Mouse (Mus musculus) lung, embryonic 16.5 days (tissue): ENCODE measurements around the gene Ephb2. TPM values are rescaled to one million over a fixed set of nuclear protein-coding genes. Genes with fewer than 3 reads are reported as not detected.

Experiments used
- ATAC-seq: fragments of 200-750 bp; cut with Nextera tagmentation; 2 replicates; pipeline ENCODE4 v1.8.0; 2017; ENCODE audit warnings: low read depth, mild to moderate bottlenecking, moderate library complexity
- H3K27ac ChIP-seq: fragments of 300-500 bp; sonication (generic); 2 replicates; pipeline ENCODE4 v1.5.1; 2014; ENCODE audit warnings: mild to moderate bottlenecking, control low read depth, low read length
- H3K27me3 ChIP-seq: fragments of 300-500 bp; sonication (generic); 2 replicates; pipeline ENCODE4 v1.6.1; 2014; ENCODE audit warnings: low read depth, low read length, mixed read lengths; ENCODE audit not compliant: control insufficient read depth, insufficient read depth
- H3K36me3 ChIP-seq: fragments of 300-500 bp; sonication (generic); 2 replicates; pipeline ENCODE4 v1.6.1; 2014; ENCODE audit warnings: low read length; ENCODE audit not compliant: control insufficient read depth, insufficient read depth
- H3K4me1 ChIP-seq: fragments of 300-500 bp; sonication (generic); replicated peaks from 2 replicates; pipeline ENCODE4 v1.6.1; 2014; ENCODE audit warnings: low read length, mixed read lengths; ENCODE audit not compliant: control insufficient read depth, insufficient read depth
- H3K4me2 ChIP-seq: fragments of 300-500 bp; sonication (generic); 2 replicates; pipeline ENCODE4 v1.6.1; 2014; ENCODE audit warnings: low read depth, low read length, control low read depth
- H3K4me3 ChIP-seq: fragments of 300-500 bp; sonication (generic); 2 replicates; pipeline ENCODE4 v1.5.1; 2014; ENCODE audit warnings: mild to moderate bottlenecking, low read length, control low read depth
- H3K9ac ChIP-seq: fragments of 300-500 bp; sonication (generic); 2 replicates; pipeline ENCODE4 v1.6.1; 2014; ENCODE audit warnings: low read length, control low read depth
- H3K9me3 ChIP-seq: fragments of 300-500 bp; sonication (generic); 2 replicates; pipeline ENCODE4 v1.6.1; 2016; ENCODE audit warnings: low read length; ENCODE audit not compliant: control insufficient read depth
- WGBS: fragments of 180-500 bp; shearing (Covaris S2); extraction: QIAGEN DNeasy Blood & Tissue Kit; methylation state at CpG from one replicate; pipeline ENCODE4 v1.1.7; 2014; 5-methylcytosine and 5-hydroxymethylcytosine counted together
- polyA plus RNA-seq: library from polyadenylated mRNA; unstranded; fragments of >200 nt; fragmentation: Nextera tagmentation; extraction: Ambion mirVana; gene quantifications from 2 replicates; pipeline ENCODE4 v1.2.1, GENCODE M21; 2015

Gene Ephb2
- polyA plus RNA-seq, 1 experiment from 2014 or later: 1.5 TPM

DNA sequence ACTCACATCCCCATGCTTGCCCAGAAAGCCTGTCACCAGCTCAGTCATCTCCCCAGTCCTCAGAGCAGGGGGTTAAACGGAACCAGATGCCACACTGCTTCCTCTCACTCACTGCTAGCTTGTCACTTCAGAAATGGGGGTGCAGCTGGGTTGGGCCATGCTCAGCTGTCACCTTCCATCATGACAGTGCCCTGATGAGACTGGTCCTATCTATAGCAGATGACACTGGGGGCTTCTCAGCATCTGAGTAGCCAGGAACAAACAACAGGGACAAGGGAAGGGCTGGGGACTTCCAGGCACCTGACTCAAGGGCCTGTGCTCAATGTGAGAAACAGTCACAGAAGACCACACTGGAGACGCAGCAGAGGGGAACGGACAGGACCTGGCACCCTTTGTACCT, 122.4 kb downstream of the Ephb2 start:
- Histone ChIP-seq H3K9me3 (no peaks in the 10 kb centered on the region), H3K4me1 (peaks cover 11% of the 10 kb centered on the region; the same call in 1 of the 2 replicates), H3K4me2 (no peak overlapping the region), H3K36me3 (no peaks in the 10 kb centered on the region), H3K27ac (no peak overlapping the region), H3K9ac (no peak overlapping the region), H3K4me3 (no peak overlapping the region), H3K27me3 (no peaks in the 10 kb centered on the region)
- WGBS: 63% methylated on average over 3 of the region's 3 CpGs
- ATAC-seq: no peak

GRCm38 (mm10) chr4:136711985-136712768, 123.6 kb downstream of the Ephb2 start:
- H3K4me2 ChIP-seq: peak overlapping the region; percentile 10; the same call in 1 of the 2 replicates
- 27% methylated on average over 20 of the region's 20 CpGs for WGBS
- H3K9ac ChIP-seq: no peak overlapping the region
- H3K4me3 ChIP-seq: no peak overlapping the region
- peak; percentile 89 for ATAC-seq
- H3K27ac ChIP-seq: no peak overlapping the region
- H3K9me3 ChIP-seq: no peaks in the 10 kb centered on the region
- H3K36me3 ChIP-seq: no peaks in the 10 kb centered on the region
- H3K4me1 ChIP-seq: peaks cover 11% of the 10 kb centered on the region; the same call in 1 of the 2 replicates
- no peaks in the 10 kb centered on the region for H3K27me3 ChIP-seq

- Histone ChIP-seq H3K4me1 (peaks cover 11% of the 10 kb centered on the region; the same call in 1 of the 2 replicates), H3K27ac (no peak overlapping the region), H3K4me3 (no peak overlapping the region), H3K27me3 (no peaks in the 10 kb centered on the region), H3K9me3 (no peaks in the 10 kb centered on the region), H3K4me2 (no peak overlapping the region), H3K9ac (no peak overlapping the region), H3K36me3 (no peaks in the 10 kb centered on the region)
- ATAC-seq: no peak
- 98% methylated on average over 9 of the region's 9 CpGs for WGBS
Observed at GRCm38 (mm10) chr4:136710345-136710744, 125.4 kb downstream of the Ephb2 start.

- WGBS: 76% methylated on average over 2 of the region's 2 CpGs
- Histone ChIP-seq H3K9me3 (no peaks in the 10 kb centered on the region), H3K36me3 (no peaks in the 10 kb centered on the region), H3K27ac (no peak overlapping the region), H3K4me1 (peaks cover 11% of the 10 kb centered on the region; the same call in 1 of the 2 replicates), H3K4me2 (no peak overlapping the region), H3K4me3 (no peak overlapping the region), H3K27me3 (no peaks in the 10 kb centered on the region), H3K9ac (no peak overlapping the region)
- ATAC-seq: no peak
Observed at GRCm38 (mm10) chr4:136708956-136709355, 126.8 kb downstream of the Ephb2 start.

- Histone ChIP-seq H3K27me3 (no peaks in the 10 kb centered on the region), H3K4me1 (peaks cover 3% of the 10 kb centered on the region; the same call in 1 of the 2 replicates), H3K9me3 (no peaks in the 10 kb centered on the region), H3K36me3 (no peaks in the 10 kb centered on the region), H3K4me3 (no peak overlapping the region), H3K4me2 (no peak overlapping the region), H3K9ac (no peak overlapping the region), H3K27ac (no peak overlapping the region)
- WGBS: 65% methylated on average over 4 of the region's 4 CpGs
- ATAC-seq: no peak
Observed at GRCm38 (mm10) chr4:136706696-136707095, 129.1 kb downstream of the Ephb2 start.

- Histone ChIP-seq H3K27ac (no peak overlapping the region), H3K27me3 (no peaks in the 10 kb centered on the region), H3K36me3 (no peaks in the 10 kb centered on the region), H3K4me1 (0 out of 2 replicates have a peak, but pooled peaks cover 2% of the 10 kb centered on the region), H3K9me3 (no peaks in the 10 kb centered on the region), H3K4me2 (no peak overlapping the region), H3K4me3 (no peak overlapping the region), H3K9ac (no peak overlapping the region)
- no peak for ATAC-seq
- 78% methylated on average over 5 of the region's 5 CpGs for WGBS
Observed at GRCm38 (mm10) chr4:136705091-136705490, 130.7 kb downstream of the Ephb2 start.

DNA sequence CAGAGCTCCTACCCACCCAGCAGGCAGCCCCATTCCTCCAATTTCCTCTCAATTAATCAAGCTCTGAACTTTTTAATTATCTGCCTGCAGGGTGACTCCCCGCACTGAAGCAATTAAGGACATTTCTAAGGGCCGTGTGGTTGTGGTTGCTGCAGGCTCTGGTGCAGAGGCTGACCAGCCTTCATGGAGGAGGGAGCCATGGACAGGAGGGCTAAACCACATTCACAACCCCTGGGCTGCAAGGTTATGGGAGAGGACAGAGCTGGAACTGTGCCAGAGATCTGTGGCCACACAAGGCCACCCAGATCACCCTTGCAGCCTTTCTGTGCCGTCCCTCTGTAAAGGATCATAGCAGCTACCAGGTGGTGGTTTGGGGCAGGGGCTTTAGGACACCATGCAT, 131.2 kb downstream of the Ephb2 start:
- Histone ChIP-seq H3K9ac (no peak overlapping the region), H3K4me1 (0 out of 2 replicates have a peak, but pooled peaks cover 2% of the 10 kb centered on the region)
- ATAC-seq: no peak

DNA sequence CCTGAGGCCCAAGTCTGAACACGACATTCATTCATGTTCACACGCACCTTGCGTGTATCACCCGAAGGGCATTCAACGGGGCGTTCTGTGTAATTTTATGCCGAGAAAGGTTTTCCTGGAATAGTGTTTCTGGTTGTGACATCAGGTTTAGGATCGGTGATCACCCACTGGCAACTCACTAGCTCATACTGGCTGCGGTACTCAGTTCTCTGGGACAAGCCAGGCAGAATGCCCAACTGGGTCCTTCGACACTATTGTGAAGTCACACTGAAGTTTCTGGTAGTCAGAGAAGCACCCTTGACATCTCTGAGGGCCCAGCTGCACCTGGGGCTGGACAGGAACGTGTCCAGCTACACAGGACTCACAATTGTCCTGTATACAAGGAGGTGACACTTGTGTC, 132.4 kb downstream of the Ephb2 start:
- Histone ChIP-seq H3K27me3 (no peaks in the 10 kb centered on the region), H3K36me3 (no peaks in the 10 kb centered on the region), H3K4me3 (no peak overlapping the region), H3K27ac (no peak overlapping the region), H3K9me3 (no peaks in the 10 kb centered on the region), H3K4me2 (no peak overlapping the region), H3K4me1 (0 out of 2 replicates have a peak, but pooled peaks cover 2% of the 10 kb centered on the region), H3K9ac (no peak overlapping the region)
- no peak for ATAC-seq
- WGBS: 65% methylated on average over 11 of the region's 11 CpGs

More for the DNA sequence above, 131.2 kb downstream of the Ephb2 start:
- Histone ChIP-seq H3K27me3 (no peaks in the 10 kb centered on the region), H3K9me3 (no peaks in the 10 kb centered on the region), H3K4me3 (no peak overlapping the region), H3K4me2 (no peak overlapping the region), H3K36me3 (no peaks in the 10 kb centered on the region), H3K27ac (no peak overlapping the region)
- WGBS: 63% methylated on average over 3 of the region's 3 CpGs

DNA sequence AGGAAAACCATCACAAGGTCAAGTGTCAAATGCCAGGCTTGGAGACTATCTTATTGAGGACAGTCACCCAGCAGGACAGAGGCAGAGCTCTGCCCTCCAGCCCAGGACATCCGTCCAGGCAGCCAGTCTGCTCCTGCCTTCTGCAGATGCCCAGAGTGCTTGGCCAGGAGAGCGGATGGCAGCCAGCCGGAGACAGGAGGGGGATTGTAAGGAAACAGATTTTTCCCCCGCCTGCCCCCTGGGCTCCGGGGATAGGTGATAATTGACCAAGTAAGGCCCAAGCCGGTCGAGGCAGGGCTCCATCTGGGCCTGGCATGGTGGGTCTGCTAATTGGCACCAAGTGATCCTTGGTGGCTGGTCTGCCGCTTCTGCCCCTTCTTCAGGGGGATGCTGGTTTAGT, 133.3 kb downstream of the Ephb2 start:
- Histone ChIP-seq H3K4me3 (no peak overlapping the region), H3K4me2 (no peak overlapping the region), H3K9ac (no peak overlapping the region), H3K4me1 (0 out of 2 replicates have a peak, but pooled peaks cover 2% of the 10 kb centered on the region), H3K27ac (no peak overlapping the region), H3K27me3 (no peaks in the 10 kb centered on the region), H3K36me3 (no peaks in the 10 kb centered on the region), H3K9me3 (no peaks in the 10 kb centered on the region)
- 77% methylated on average over 8 of the region's 8 CpGs for WGBS
- ATAC-seq: no peak
